Mouse (Mus musculus) left cerebral cortex, postnatal 14 days (tissue): ENCODE data around the gene Ccser1. TPM values are rescaled to one million over a fixed set of nuclear protein-coding genes. Genes with fewer than 3 reads are reported as not detected.

Experiments
- DNase-seq, 2 experiments: peaks; one replicate each; pipeline ENCODE4 v3.0.0; 2021 to 2022; ENCODE audit warnings: low spot score in 2 of 2, mixed read lengths in 1 of 2
- intact Hi-C: fragments of 180-260 bp; cut with DNase I; formaldehyde crosslinking; loops from one replicate; pipeline ENCODE4 v1.15.1; 2025
- total RNA-seq, 2 experiments: library from RNA; stranded (reverse); gene quantifications; 2 replicates each; pipeline ENCODE4 v1.2.3; 2021

The Ccser1 gene
- total RNA-seq, 2 experiments from 2014 or later = 24.8 to 30.4 TPM

DNA sequence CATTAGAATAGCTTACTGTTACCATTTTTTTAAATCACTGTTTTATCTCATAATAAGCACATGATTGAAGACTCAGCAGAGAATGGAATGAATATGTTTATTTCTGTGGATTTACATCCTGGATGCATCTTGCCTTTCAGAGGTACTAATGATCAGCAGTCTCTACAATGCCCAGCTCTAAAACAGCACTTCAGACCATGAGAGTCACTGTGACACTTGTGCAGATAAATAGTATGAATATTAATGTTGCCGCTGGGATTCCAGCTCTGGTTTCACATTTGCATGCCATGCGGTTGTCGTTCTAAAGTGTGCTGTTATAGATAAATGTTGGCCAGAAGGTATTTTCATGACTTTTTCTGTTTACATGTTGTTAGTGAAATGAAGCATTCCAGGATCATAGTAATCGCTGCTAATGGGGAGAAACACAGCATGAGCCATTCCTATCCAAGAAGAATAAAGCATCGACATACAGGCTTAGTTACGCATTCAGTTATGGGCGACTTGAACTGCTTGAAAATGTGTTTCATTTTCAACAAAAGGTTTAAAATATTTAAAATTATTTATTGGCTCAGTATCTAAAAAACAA is 363.4 kb downstream of the Ccser1 start:
- intact Hi-C loops = no loop called here
- no peak for DNase-seq

GRCm38 (mm10) chr6:61567551-61567950 is 387.4 kb downstream of the Ccser1 start:
- DNase-seq = no peak
- intact Hi-C loops = no loop called here

- intact Hi-C loops = no loop called here
- no peak for DNase-seq
Observed at GRCm38 (mm10) chr6:61567967-61568366, 387.8 kb downstream of the Ccser1 start.

DNA sequence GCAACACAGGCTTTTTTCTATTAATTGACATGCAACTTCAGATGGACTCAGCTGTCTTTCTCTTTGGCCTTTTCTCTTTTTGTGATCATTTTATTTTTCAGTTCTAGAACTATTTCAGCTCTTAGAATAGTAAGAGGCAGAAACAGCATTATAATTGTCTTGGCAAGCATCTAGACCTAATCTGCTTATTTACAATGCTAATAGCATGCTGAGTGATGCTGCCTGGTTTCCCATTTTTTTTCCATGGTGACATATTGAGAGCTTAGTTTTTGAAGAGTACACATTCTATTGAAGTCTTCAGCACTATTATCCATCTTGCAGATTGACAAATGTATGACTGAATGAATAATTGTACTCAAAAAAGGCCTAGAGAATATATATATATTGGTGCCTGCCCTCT is 401.6 kb downstream of the Ccser1 start:
- intact Hi-C loops = no loop called here

DNA sequence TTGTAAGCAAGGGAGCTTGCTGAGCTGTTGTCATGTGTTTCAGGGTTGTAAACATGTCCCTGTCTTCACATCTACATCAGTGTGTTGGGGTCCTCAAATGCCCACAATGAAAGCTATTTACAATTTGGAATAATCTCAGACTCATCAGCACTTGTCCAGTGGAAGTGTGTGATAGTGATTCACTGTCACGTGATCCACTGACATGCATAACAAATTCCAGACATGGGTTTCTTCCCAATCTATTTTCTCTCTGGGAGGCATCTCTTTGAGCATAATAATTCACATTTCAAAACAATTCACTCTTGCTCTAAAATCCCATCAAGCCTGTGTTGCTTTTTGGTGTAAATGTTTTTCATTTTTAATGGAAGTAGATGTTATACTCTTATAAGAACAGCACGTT is 408.9 kb downstream of the Ccser1 start:
- no peak for DNase-seq
- intact Hi-C loops = no loop called here

More for the DNA sequence above, 401.6 kb downstream of the Ccser1 start:
- no peak for DNase-seq

GRCm38 (mm10) chr6:61601911-61602310 is 421.8 kb downstream of the Ccser1 start:
- no peak for DNase-seq
- intact Hi-C loops = no loop called here

DNA sequence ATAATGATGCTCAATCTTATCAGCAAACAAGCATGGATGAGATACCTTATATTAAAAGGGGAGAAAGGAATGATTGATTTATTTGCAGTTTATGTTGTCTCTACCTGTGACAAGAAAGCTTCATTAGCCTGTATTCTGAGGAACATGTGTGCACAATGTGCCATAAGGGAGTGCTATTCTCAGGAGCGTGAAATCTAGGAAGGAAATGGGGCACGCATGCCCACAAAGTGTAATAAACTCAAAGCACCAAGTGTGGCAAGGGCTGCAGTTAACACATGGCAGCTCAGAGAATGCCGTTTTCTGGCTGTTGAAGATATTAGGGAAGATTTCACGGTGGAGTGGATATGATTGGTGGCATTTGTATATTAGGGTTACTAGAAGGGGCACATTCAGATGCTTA is 434.8 kb downstream of the Ccser1 start:
- DNase-seq = peak in 1 of 2 experiments; percentile 7
- intact Hi-C loops = no loop called here

- no peak for DNase-seq
- intact Hi-C loops = no loop called here
Observed at GRCm38 (mm10) chr6:61621707-61622106, 441.6 kb downstream of the Ccser1 start.

DNA sequence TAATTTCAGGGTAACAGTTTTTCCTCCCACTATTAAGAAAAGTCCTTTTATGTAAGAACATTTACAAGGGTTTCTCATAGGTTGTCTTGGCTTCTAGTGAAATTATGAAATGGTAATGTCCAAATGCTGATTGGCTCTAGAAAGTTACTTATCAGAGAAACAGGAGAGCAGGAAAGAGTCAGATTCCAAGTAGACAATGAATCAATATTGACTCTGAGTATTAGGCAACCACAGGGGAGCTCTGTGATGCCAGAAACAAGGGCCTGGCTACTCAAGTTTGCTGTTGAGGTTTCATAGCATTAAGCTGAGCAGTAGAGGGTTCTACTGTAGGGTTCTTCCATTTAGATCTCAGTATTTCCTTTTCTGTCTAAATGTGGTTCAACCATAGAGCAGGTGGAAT is 481.3 kb downstream of the Ccser1 start:
- intact Hi-C loops = no loop called here
- DNase-seq = no peak

DNA sequence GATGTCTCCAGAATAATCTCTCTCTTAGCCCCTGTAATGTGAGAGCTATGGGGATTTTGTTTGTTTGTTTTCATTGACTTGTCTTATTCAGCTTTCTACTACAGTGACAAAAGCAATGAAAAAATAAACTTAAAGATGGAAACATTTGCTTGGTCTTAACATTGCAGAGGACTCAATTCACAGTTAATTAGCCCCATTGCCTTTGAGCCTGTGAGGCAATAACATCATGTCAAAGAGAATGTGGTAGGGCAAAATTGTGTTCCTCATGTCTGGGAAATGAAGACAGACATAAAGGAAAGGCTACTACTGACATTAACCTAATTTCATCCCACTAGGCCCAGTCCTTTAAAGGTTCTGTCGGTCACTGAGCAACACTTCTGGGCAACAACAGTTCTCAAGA is 484.4 kb downstream of the Ccser1 start:
- intact Hi-C loops = no loop called here
- no peak for DNase-seq

DNA sequence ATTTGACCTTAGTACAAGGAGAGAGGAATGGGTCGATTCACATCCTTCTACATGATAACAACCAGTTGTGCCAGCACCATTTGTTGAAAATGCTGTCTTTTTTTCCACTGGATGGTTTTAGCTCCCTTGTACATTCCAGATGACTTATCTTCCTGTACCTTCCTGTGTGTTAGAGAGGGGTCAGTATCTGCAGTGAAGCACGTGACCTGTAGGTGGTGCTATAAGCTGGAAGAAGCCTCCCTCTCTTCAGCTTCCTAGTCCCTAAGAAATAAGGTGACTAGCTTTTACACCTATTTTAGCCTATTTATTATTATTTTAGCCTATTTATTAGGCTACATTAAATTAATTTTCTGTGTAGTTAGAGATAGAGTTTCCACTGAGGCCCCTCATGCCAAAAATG is 506.9 kb downstream of the Ccser1 start:
- intact Hi-C loops = no loop called here
- no peak for DNase-seq

- DNase-seq = peak in 1 of 2 experiments; percentile 10
- intact Hi-C loops = no loop called here
Observed at GRCm38 (mm10) chr6:61703003-61703402, 522.9 kb downstream of the Ccser1 start.

DNA sequence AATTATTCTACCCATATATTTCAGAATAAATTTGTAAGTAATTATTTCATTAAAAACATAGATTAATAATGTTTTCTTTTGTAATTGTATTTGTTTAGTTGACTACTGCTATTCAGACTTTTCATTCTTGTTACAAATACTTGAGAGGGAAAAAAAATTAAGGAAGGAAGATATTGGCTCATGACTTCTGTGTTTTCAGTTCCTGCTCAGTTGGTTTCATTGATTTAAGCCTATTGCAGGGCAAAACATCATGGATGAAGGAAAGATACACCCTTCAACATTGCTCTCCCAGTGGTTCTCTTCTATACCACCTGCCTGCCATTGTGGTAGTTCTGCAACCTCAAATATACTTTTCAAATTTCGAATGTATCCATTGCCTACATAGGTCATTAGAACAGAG is 541.1 kb downstream of the Ccser1 start:
- DNase-seq = no peak
- intact Hi-C loops = no loop called here

GRCm38 (mm10) chr6:61729065-61729464 is 548.9 kb downstream of the Ccser1 start:
- DNase-seq = no peak
- intact Hi-C loops = no loop called here

- intact Hi-C loops = no loop called here
Observed at GRCm38 (mm10) chr6:61730088-61730880, 550.2 kb downstream of the Ccser1 start.

GRCm38 (mm10) chr6:61746346-61746745 is 566.2 kb downstream of the Ccser1 start:
- intact Hi-C loops = no loop called here
- no peak for DNase-seq

More at GRCm38 (mm10) chr6:61730088-61730880, 550.2 kb downstream of the Ccser1 start:
- DNase-seq = no peak

- intact Hi-C loops = no loop called here
- DNase-seq = no peak
Observed at GRCm38 (mm10) chr6:61762135-61762534, 582.0 kb downstream of the Ccser1 start.

DNA sequence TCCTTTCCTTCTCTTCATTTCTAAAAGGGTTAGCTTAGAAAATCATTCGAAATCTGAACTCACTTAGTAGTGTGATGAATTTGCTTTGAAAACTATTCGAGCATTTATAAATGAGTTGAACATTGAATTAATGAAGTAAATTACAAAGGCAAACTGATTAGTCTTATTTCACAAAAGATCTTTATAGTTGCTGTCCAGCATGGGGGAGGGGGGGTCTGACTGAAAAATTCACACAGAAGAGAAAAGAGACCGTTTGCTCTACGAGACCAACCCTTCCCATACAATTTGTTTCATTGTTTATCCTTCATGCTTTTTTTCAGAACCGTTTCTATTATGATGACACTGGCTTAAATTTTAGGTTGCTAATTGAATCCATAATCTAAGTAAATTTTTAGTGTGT is 583.3 kb downstream of the Ccser1 start:
- intact Hi-C loops = no loop called here
- no peak for DNase-seq

DNA sequence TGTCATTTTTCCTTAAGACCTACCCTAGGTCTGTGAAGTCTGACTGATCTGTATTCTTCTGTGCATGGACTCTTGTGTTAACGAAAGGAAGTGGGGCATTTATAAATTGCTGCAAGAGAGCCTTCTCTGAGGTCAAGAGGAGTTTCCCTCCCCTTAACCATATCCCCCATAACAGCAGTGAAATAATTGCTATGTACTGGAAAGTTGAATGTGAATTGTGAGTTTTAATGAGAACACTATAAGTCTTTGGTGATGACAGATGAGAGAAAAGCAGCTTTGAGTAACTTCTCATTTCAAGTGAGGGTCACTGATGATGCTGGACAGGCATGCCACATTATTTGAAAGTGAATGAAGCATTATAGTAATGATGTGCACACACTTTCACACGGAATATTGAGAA is 585.7 kb downstream of the Ccser1 start:
- DNase-seq = no peak
- intact Hi-C loops = no loop called here

GRCm38 (mm10) chr6:61767151-61767550 is 587.0 kb downstream of the Ccser1 start:
- intact Hi-C loops = no loop called here
- peak; percentile 3 to 17 for DNase-seq

DNA sequence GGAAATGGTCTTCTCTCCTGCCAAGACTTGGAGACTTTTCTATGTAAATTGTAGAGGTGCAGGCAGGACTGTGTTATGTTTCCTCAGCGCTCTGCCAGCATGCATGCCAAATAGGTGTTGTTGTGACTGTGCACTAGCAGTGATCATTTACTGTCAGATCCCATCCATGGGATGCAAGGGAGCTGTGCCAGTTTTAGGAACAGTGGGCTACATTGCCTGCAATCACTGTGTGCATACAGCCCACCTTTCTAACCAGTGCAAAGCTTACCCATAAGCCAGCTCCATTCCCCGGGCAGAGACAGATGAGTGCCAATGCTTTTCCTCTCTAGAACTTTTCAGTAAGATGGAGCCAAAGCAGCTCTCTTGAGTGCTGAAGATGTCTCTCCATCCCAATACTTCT is 606.6 kb downstream of the Ccser1 start:
- DNase-seq = no peak
- intact Hi-C loops = no loop called here
